Mouse (Mus musculus): Measurements from ENCODE around the gene Slc35b1. TPM values are rescaled to one million over a fixed set of nuclear protein-coding genes. Genes with fewer than 3 reads are reported as not detected.

Gene Slc35b1
- total and polyA plus RNA-seq, 2 experiments from 2014 or later = 92.4 to 168 TPM

DNA sequence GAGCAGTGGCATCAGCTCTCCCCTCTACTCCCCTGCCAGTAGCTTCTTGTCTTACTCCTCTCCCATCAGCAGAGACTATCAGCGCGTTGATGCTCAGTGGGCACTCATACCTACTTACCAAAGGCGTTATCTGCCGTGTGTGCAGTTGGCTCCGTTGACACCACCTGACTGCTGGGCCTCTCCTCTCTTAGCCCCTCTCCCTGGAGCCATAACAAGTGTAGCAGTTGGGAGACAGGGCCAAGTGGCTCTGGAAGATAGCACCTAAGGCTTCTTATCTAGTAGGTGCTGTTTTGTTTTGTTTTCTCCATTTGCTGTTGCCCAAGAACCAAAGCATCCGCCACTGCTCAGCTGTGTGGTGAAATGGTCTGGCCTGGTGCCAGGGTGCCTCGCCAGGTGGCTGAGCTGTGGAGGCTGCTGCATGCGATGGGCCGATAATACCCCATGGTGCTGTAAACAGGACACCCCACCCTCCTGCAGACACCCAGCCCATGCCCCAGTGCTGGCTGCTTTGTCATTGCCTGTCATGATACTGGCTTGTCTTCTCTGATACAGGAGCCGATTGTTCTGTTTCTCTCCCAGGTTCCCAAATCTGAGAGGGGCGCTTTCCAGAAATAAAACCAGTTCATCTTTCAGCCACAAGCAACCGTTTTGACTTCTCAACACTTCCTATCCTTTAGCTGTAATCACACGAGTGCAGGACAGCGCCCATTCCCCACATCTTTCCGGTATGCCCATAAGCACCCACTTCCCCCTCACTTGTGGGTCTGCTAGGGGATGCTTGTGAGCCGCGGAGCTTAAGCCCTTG lies 27.8 kb upstream of the Slc35b1 start:
- ATAC-seq (ENCODE audit: low FRiP score) = no peak
- 74% methylated on average over 17 of the region's 17 CpGs for WGBS
- DNase-seq (ENCODE audit: low spot score) = peak; percentile 16
- TF ChIP-seq CTCF (IDR thresholded peaks at IDR 0.05) = no peak
- H3K36me3 ChIP-seq (ENCODE audit: insufficient read depth, low read length) = no peaks in the 10 kb centered on the region
- H3K27me3 ChIP-seq (ENCODE audit: insufficient read depth, low read length) = no peaks in the 10 kb centered on the region
- no peak overlapping the region for H3K4me2 ChIP-seq (ENCODE audit: low read depth, low read length, poor library complexity, severe bottlenecking)
- H3K4me3 ChIP-seq (ENCODE audit: low read depth, low read length) = no peak overlapping the region
- H3K9ac ChIP-seq (replicated peaks; ENCODE audit: low read length, poor library complexity, severe bottlenecking) = no peak overlapping the region
- H3K9me3 ChIP-seq (ENCODE audit: low read length) = no peaks in the 10 kb centered on the region
- H3K4me1 ChIP-seq (ENCODE audit: insufficient read depth, low read length) = no peaks in the 10 kb centered on the region
- no peak overlapping the region for H3K27ac ChIP-seq (ENCODE audit: low read depth, low read length)

DNA sequence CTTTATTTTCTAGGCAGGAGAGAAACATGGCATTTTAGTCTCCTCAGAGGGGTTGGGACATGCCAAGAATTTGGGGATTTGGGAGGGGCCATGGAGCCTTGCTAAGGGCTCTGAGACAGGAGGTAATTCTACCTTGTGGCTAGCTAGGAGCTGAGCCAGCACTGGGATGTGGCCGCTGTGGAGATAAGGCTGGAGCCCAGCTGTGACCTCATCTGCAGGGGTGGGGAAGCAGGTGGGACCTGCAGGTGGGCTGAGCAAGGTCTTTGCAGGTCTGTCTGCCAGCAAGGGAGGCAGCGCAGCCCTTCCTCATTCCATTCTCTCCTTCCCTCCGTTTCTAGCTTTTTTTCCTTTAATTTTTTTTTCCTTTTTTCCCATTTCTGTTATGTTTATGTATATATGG lies 26.2 kb upstream of the Slc35b1 start:
- no peak for TF ChIP-seq CTCF (IDR thresholded peaks at IDR 0.05)
- H3K9ac ChIP-seq (replicated peaks; ENCODE audit: low read length, poor library complexity, severe bottlenecking) = no peak overlapping the region
- H3K27ac ChIP-seq (ENCODE audit: low read depth, low read length) = no peak overlapping the region
- WGBS = 67% methylated on average over 3 of the region's 3 CpGs
- H3K4me1 ChIP-seq (ENCODE audit: insufficient read depth, low read length) = no peaks in the 10 kb centered on the region
- H3K27me3 ChIP-seq (ENCODE audit: insufficient read depth, low read length) = no peaks in the 10 kb centered on the region
- ATAC-seq (ENCODE audit: low FRiP score) (no peak), DNase-seq (ENCODE audit: low spot score) (no peak)
- H3K4me2 ChIP-seq (ENCODE audit: low read depth, low read length, poor library complexity, severe bottlenecking) = no peak overlapping the region
- H3K9me3 ChIP-seq (ENCODE audit: low read length) = no peaks in the 10 kb centered on the region
- no peaks in the 10 kb centered on the region for H3K36me3 ChIP-seq (ENCODE audit: insufficient read depth, low read length)
- no peak overlapping the region for H3K4me3 ChIP-seq (ENCODE audit: low read depth, low read length)

DNA sequence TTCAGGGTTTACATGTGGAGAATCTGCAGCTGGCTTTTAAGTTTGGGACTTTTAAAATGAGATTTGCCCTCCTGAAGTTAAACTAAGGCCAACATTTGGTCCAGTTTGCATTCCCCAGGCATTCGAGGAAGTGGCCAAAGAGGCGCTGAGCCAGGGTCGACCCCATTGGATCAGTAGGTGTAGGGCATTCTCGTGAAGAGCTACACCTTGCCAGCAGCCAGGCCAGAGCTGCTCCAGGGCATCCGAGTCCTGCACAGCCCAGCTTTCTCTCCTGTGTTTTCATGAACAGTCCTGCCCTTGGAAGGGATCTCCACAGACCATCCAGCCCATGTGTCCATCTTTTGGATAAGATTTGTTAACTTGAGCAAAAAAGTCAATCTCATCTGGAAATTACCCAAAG lies 20.1 kb upstream of the Slc35b1 start:
- Histone ChIP-seq H3K4me2 (ENCODE audit: low read depth, low read length, poor library complexity, severe bottlenecking) (no peak overlapping the region), H3K27me3 (ENCODE audit: insufficient read depth, low read length) (no peaks in the 10 kb centered on the region), H3K4me3 (ENCODE audit: low read depth, low read length) (no peak overlapping the region), H3K9me3 (ENCODE audit: low read length) (no peaks in the 10 kb centered on the region), H3K9ac (replicated peaks; ENCODE audit: low read length, poor library complexity, severe bottlenecking) (no peak overlapping the region), H3K36me3 (ENCODE audit: insufficient read depth, low read length) (no peaks in the 10 kb centered on the region), H3K27ac (ENCODE audit: low read depth, low read length) (no peak overlapping the region), H3K4me1 (ENCODE audit: insufficient read depth, low read length) (no peaks in the 10 kb centered on the region)
- WGBS = 87% methylated on average over 5 of the region's 5 CpGs
- no peak for DNase-seq (ENCODE audit: low spot score)
- no peak for TF ChIP-seq CTCF (IDR thresholded peaks at IDR 0.05)
- ATAC-seq (ENCODE audit: low FRiP score) = no peak

GRCm38 (mm10) chr11:95365596-95365995 lies 18.9 kb upstream of the Slc35b1 start:
- H3K27ac ChIP-seq (ENCODE audit: low read depth, low read length) = 0 out of 2 replicates have a peak overlapping the region, but pooled peaks have one; percentile 13
- H3K4me2 ChIP-seq (ENCODE audit: low read depth, low read length, poor library complexity, severe bottlenecking) = no peak overlapping the region
- no peak overlapping the region for H3K4me3 ChIP-seq (ENCODE audit: low read depth, low read length)
- no peaks in the 10 kb centered on the region for H3K27me3 ChIP-seq (ENCODE audit: insufficient read depth, low read length)
- 0 out of 2 replicates have a peak, but pooled peaks have one; percentile 20 for ATAC-seq (ENCODE audit: low FRiP score)
- no peak overlapping the region for H3K9ac ChIP-seq (replicated peaks; ENCODE audit: low read length, poor library complexity, severe bottlenecking)
- DNase-seq (ENCODE audit: low spot score) = peak; percentile 75
- H3K4me1 ChIP-seq (ENCODE audit: insufficient read depth, low read length) = no peaks in the 10 kb centered on the region
- 76% methylated on average over 10 of the region's 10 CpGs for WGBS
- no peaks in the 10 kb centered on the region for H3K36me3 ChIP-seq (ENCODE audit: insufficient read depth, low read length)
- H3K9me3 ChIP-seq (ENCODE audit: low read length) = no peaks in the 10 kb centered on the region
- TF ChIP-seq CTCF (IDR thresholded peaks at IDR 0.05) = no peak

- ATAC-seq (ENCODE audit: low FRiP score) (no peak), DNase-seq (ENCODE audit: low spot score) (peak; percentile 54)
- Histone ChIP-seq H3K4me3 (ENCODE audit: low read depth, low read length) (no peak overlapping the region), H3K27me3 (ENCODE audit: insufficient read depth, low read length) (no peaks in the 10 kb centered on the region), H3K27ac (ENCODE audit: low read depth, low read length) (no peak overlapping the region), H3K4me2 (ENCODE audit: low read depth, low read length, poor library complexity, severe bottlenecking) (no peak overlapping the region), H3K9me3 (ENCODE audit: low read length) (no peaks in the 10 kb centered on the region), H3K4me1 (ENCODE audit: insufficient read depth, low read length) (no peaks in the 10 kb centered on the region), H3K36me3 (ENCODE audit: insufficient read depth, low read length) (no peaks in the 10 kb centered on the region), H3K9ac (replicated peaks; ENCODE audit: low read length, poor library complexity, severe bottlenecking) (no peak overlapping the region)
- 78% methylated on average over 6 of the region's 6 CpGs for WGBS
- no peak for TF ChIP-seq CTCF (IDR thresholded peaks at IDR 0.05)
Measured at GRCm38 (mm10) chr11:95366280-95366897, 18.1 kb upstream of the Slc35b1 start.
